Mouse (Mus musculus) T-helper 17 cell (primary cell): ENCODE measurements at regions not wholly inside any gene's neighbourhood (a gene's known extent, or its start where the extent isn't known, plus 50 kb on each side); places are given as distances from the start of the nearest gene placed in this dataset.

Experiments
- in situ Hi-C, 2 experiments: fragments of 300-600 bp; cut with MboI, MseI; formaldehyde crosslinking; loops; 1 replicate in 1 of 2; 2 replicates in 1 of 2; pipeline ENCODE4 v1.15.1; 2025; ENCODE audit warnings: high pct_unique_total_duplicates in 2 of 2

DNA sequence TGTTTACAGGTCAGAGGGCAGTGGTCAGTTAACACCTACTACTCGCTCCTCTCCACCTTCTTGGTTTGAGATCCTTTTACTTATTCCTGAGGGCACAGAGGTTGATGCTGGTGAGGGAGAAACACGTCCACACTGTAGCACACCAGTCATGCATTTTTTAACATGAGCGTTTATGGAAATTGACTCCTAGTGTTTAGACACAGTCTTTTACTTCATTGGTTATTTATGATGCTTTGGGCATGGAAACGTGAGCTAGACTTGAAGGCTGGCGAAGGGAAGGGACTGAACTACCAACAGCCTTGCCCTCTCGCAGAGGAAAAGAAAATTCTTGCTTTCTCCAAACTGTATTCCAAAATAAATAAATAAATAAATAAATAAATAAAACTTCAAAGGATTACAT is 61.6 kb upstream of the Daam1 start:
- in situ Hi-C loops = loop anchor here (5.0 to 25.0 kb wide), 3 partner anchors 278 to 643 kb away; partner anchors contain the start of gene Rtn1 (in 2 of the 2)

DNA sequence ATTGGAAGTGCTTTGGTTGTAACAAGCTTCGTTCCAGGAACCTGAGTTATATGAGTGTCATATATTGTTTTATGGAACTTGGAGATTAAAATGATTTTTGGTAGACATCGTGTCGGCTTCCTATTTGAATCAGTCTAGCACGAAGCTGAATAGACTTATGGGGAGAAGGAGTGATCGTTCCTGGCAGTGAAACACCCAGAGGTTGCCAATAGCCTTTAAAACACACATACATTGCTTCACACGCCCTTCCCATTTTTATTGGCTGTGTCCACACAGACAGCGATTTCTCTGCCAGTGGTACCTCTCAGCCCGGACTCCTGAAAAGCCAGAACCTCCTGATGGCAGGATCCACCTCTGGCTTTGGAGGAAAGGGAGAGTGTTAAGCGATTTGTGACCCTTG is 57.0 kb upstream of the Daam1 start:
- in situ Hi-C loops = loop anchor here (10.0 to 25.0 kb wide), 2 partner anchors 261 to 638 kb away; partner anchors contain the start of gene Rtn1 (in 2 of the 2)

DNA sequence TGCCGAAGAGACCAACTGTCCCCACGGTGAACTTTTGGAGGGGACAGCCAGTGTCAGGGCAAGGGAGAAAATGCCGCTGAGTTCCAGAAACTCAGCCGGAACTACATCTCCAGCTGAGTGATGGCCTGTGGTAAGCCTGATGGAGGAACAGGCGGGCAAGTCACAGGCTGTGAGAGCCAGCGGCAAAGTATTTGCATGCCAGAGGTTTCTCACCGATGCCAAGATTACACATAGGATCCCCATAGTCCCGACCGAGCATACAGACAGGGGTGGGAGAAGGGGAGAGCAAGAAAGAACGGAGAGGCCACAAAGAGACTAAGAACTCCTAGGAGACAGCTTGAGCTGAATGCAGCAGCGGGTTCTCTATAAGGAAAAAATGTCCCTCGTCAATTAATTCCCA is 55.8 kb upstream of the Daam1 start:
- in situ Hi-C loops = loop anchor here in 1 of 2 experiments (10.0 kb wide), 1 partner anchor 260 kb away; no protein-coding TSS in a partner anchor

DNA sequence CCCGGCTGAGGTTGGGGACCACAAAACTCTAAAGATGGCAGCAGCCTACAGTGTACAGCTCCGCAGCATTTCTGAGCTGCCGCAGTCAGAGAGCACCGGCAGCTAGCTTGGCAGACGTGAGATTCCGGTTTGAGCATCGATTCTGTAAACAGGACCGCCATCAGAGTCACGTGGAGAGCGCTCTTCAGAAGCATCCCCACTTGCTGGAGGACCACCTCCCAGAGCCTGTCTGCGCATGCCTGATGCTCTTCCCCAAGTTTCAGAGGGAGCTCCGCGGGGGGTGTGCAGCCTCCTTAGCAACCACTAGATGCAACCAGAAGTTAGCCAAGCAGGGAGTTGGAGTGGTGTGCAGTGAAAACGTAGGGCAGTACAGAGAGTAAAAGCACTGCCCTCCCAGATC is 52.7 kb upstream of the Daam1 start:
- in situ Hi-C loops = loop anchor here in 1 of 2 experiments (10.0 kb wide), 1 partner anchor 257 kb away; no protein-coding TSS in a partner anchor

DNA sequence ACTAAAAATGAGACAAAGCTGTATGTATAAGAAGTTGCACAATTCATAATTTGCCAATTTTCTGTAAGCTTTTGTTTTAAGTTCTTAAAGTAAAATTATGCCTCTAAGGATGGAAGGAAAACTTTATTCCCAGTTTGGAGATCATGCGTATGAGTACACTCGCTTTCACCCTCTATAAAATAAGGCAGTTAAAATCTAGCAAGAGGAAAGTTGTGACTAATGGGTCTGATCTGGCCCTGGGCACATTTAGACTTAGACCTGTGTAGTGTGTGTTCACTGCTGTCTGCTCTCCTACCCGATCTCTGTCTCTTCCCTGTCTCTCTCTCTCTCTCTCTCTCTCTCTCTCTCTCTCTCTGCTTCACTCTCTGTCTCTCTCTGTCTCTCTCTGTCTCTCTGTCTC is 51.9 kb upstream of the Daam1 start:
- in situ Hi-C loops = loop anchor here in 1 of 2 experiments (10.0 kb wide), 1 partner anchor 256 kb away; no protein-coding TSS in a partner anchor

DNA sequence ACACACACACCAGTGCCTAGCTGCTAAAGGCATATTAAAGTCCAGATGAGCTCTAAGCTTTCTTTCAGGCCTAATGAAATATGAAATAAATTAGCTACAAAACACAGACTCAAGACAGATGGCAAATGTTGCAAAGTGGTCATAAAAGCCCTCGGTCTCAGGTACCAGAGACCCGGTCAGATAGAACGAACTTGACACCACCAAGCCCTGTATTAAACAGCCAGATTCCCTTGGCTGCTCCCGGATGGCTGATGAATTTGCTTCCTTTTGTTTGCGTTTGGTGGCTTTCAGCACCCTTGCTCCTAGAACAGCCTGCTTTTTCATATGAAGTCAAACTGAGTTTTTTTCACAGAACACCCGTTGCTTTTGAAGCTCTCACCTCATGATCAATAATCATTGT is 51.5 kb upstream of the Daam1 start:
- in situ Hi-C loops = loop anchor here in 1 of 2 experiments (10.0 kb wide), 1 partner anchor 255 kb away; no protein-coding TSS in a partner anchor
